Mouse (Mus musculus) embryonic facial prominence, embryonic 11.5 days (tissue): ENCODE data around the gene Yif1a. TPM values are rescaled to one million over a fixed set of nuclear protein-coding genes. Genes with fewer than 3 reads are reported as not detected.

Experiments
- ATAC-seq: fragments of 200-750 bp; cut with Nextera tagmentation; replicated peaks from 2 replicates; pipeline ENCODE4 v1.8.0; 2017; ENCODE audit warnings: low read depth; ENCODE audit not compliant: insufficient number of reproducible peaks, low FRiP score, low TSS enrichment
- DNase-seq: peaks from one replicate; pipeline ENCODE4 v3.0.0-alpha.2; 2015; ENCODE audit warnings: low spot score
- H3K27ac ChIP-seq: fragments of 300-500 bp; sonication (generic); replicated peaks from 2 replicates; pipeline ENCODE4 v1.5.1; 2014; ENCODE audit warnings: mild to moderate bottlenecking, low read depth, low read length, control low read depth
- H3K27me3 ChIP-seq: fragments of 300-500 bp; sonication (generic); 2 replicates; pipeline ENCODE4 v1.6.1; 2014; ENCODE audit warnings: mild to moderate bottlenecking, low read length, moderate library complexity, mixed read lengths; ENCODE audit not compliant: control insufficient read depth, insufficient read depth
- H3K36me3 ChIP-seq: fragments of 300-500 bp; sonication (generic); replicated peaks from 2 replicates; pipeline ENCODE4 v1.6.1; 2014; ENCODE audit warnings: low read depth, mild to moderate bottlenecking, low read length, moderate library complexity, mixed read lengths; ENCODE audit not compliant: control insufficient read depth, insufficient read depth
- H3K4me1 ChIP-seq: fragments of 300-500 bp; sonication (generic); 2 replicates; pipeline ENCODE4 v1.6.1; 2014; ENCODE audit warnings: low read length, mixed read lengths; ENCODE audit not compliant: control insufficient read depth, insufficient read depth
- H3K4me2 ChIP-seq: fragments of 300-500 bp; sonication (generic); 2 replicates; pipeline ENCODE4 v1.6.1; 2014; ENCODE audit warnings: low read depth, mild to moderate bottlenecking, control low read depth, low read length, moderate library complexity
- H3K4me3 ChIP-seq: fragments of 300-500 bp; sonication (generic); 2 replicates; pipeline ENCODE4 v1.5.1; 2014; ENCODE audit warnings: low read depth, low read length, control low read depth
- H3K9ac ChIP-seq: fragments of 300-500 bp; sonication (generic); replicated peaks from 2 replicates; pipeline ENCODE4 v1.6.1; 2014; ENCODE audit warnings: mild to moderate bottlenecking, control low read depth, low read length
- H3K9me3 ChIP-seq: fragments of 300-500 bp; sonication (generic); replicated peaks from 2 replicates; pipeline ENCODE4 v1.6.1; 2016; ENCODE audit warnings: mild to moderate bottlenecking, low read length, inconsistent platforms, mixed read lengths; ENCODE audit not compliant: control insufficient read depth
- WGBS: fragments of 180-500 bp; shearing (Covaris S2); extraction: QIAGEN DNeasy Blood & Tissue Kit; methylation state at CpG from one replicate; pipeline ENCODE4 v1.1.7; 2014; 5-methylcytosine and 5-hydroxymethylcytosine counted together
- polyA plus RNA-seq: library from polyadenylated mRNA; unstranded; fragments of >200 nt; fragmentation: Nextera tagmentation; extraction: Ambion mirVana; gene quantifications from 2 replicates; pipeline ENCODE4 v1.2.1, GENCODE M21; 2014

The Yif1a gene
- polyA plus RNA-seq, 1 experiment from 2014 or later = 62.8 TPM

DNA sequence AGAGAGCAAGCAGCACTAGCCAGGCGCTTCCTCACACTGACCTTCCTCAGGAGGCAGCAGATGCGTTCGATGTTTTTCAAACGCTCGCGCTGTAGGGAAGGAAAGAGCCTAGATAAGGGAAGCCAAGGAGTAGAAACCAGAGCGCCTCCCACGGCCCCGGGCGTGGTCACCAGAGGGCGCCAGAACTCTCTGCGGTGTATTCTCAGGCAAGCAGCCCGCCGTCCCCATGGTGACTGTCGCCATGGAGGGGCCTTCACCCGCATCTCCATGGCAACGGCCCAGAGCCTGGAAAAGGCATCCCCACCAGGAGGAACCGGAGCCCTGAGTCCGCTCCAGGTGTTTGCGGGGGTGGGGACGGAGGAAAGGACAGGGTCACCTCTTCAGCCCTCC is 5.9 kb downstream of the Yif1a start:
- Histone ChIP-seq H3K27me3 (no peaks in the 10 kb centered on the region; the same call in 1 of the 2 replicates), H3K9ac (no peak overlapping the region), H3K27ac (no peak overlapping the region), H3K9me3 (no peaks in the 10 kb centered on the region), H3K4me3 (peak overlapping the region; percentile 6; the same call in 1 of the 2 replicates), H3K4me2 (no peak overlapping the region), H3K4me1 (peaks cover 15% of the 10 kb centered on the region), H3K36me3 (no peaks in the 10 kb centered on the region)
- peak; percentile 61 for ATAC-seq
- peak; percentile 98 for DNase-seq
- 2% methylated on average over 21 of the region's 21 CpGs for WGBS

DNA sequence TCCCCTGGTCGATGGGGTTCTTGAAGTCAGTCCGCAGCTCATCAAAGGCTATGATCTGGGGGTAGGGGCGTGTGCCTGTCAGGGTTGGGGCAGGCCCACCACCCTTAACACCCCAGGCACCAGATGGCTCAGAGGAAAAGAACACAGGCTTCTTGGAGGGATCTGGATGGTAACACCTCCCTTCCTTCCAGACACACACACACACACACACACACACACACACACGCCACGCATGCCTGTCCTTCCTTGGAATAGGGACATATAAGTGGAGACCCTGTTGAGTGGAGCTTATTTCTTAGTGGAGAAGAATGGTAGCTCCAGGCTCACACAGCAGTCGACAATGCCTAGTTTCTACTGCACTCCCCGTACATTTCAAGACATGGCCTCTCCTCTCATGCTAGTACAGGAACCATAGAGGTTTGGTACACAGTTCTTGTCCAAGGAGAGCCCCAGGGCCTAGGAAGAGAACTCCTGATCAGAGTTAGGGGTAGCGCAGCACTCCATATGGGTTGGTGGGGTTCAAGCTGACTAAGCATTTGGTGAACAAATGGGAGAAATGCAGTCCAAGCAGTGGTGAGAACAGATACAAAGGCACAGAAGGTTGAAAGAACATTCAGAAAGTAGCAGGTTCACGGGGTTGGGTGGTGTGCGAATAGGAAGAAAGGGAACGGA is 6.5 kb downstream of the Yif1a start:
- WGBS = 45% methylated on average over 11 of the region's 11 CpGs
- no peak overlapping the region for H3K4me2 ChIP-seq
- no peak; the same call in 1 of the 2 replicates for ATAC-seq
- no peaks in the 10 kb centered on the region for H3K9me3 ChIP-seq
- no peak for DNase-seq
- H3K4me3 ChIP-seq = peak overlapping the region; percentile 6; the same call in 1 of the 2 replicates
- H3K4me1 ChIP-seq = peaks cover 13% of the 10 kb centered on the region
- no peaks in the 10 kb centered on the region; the same call in 1 of the 2 replicates for H3K27me3 ChIP-seq
- H3K9ac ChIP-seq = no peak overlapping the region
- peaks cover under 1% of the 10 kb centered on the region for H3K36me3 ChIP-seq
- H3K27ac ChIP-seq = no peak overlapping the region

DNA sequence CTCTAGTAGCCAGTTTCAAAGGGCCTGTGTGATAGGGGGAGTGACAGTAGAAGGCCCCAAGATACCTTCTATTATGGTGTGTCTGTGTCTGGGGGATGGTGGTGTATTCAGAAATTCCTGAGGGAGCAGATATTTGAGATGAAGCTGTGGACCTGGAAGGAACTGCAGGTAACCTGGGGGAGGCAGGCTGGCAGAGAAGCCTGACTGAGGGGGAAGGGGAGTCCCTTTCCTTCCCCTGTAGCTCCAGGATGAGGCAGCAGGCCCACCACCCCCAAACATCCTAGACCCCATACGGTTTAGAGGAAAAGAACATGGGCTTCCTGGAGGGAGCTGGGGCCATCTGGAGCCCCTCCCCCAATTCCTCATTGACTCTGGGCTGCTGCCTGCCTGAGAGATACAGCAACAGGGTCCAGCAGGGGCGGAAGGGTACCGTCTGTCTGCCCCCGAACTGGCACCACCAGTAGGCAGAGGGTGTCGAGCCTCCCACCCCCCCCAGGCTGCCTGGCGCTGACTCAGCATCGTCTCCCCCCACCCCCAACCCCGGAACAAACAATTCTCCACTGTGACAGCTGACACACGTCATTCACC is 7.6 kb downstream of the Yif1a start:
- Histone ChIP-seq H3K9ac (0 out of 2 replicates have a peak overlapping the region, but pooled peaks have one; percentile 35), H3K4me3 (no peak overlapping the region), H3K36me3 (peaks cover 5% of the 10 kb centered on the region), H3K27me3 (no peaks in the 10 kb centered on the region; the same call in 1 of the 2 replicates), H3K4me1 (peaks cover 13% of the 10 kb centered on the region), H3K9me3 (no peaks in the 10 kb centered on the region), H3K27ac (no peak overlapping the region), H3K4me2 (no peak overlapping the region; the same call in 1 of the 2 replicates)
- ATAC-seq (no peak), DNase-seq (no peak)
- WGBS = 11% methylated on average over 9 of the region's 9 CpGs

DNA sequence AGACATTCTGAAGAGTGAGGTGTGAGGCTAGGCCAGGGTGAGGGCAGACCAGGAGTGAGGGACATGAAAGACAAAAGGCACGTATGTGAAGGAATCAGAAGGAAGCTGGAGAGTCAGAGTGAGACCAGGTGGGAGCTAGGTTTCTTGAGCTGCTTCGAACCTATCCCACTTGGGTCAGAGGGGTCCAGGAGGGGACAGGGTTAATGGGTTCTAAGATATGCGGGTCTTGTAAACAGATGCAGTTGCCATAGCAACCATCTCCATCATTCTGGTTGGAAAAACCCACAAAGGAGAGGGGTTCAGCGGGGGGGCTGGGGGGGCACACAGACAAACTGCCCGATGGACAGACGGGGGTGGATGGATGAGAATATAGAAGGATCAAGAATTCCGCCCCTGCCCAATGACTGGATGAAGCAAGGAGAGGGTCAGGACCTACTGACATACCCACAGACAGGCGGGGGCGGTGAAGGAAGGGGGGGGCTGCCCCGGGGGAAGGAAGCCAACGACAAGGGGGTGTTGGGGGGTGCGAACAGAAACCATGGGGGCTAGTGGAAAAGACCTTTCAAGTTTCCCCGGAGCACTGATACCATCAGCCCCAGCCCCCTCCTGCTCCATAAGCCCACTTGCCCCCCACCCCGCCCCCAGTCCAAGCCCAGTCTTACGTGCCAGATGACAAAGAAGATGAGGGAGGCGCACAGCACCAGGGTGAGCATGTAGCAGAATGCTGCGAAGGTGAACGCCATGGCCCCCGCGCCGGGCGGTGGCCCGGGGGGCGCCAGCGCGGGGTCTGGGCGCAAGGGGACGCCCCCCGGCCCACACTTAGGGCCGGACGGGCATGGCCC is 9.4 kb downstream of the Yif1a start:
- DNase-seq = peak; percentile 56
- Histone ChIP-seq H3K4me2 (peak overlapping the region; percentile 99), H3K4me1 (peaks cover 13% of the 10 kb centered on the region), H3K27me3 (no peaks in the 10 kb centered on the region; the same call in 1 of the 2 replicates), H3K36me3 (peaks cover 9% of the 10 kb centered on the region), H3K9me3 (no peaks in the 10 kb centered on the region), H3K27ac (no peak overlapping the region; the same call in 1 of the 2 replicates), H3K9ac (peak overlapping the region; percentile 87), H3K4me3 (peak overlapping the region; percentile 69)
- WGBS = 3% methylated on average over 24 of the region's 31 CpGs
- 0 out of 2 replicates have a peak, but pooled peaks have one; percentile 16 for ATAC-seq

DNA sequence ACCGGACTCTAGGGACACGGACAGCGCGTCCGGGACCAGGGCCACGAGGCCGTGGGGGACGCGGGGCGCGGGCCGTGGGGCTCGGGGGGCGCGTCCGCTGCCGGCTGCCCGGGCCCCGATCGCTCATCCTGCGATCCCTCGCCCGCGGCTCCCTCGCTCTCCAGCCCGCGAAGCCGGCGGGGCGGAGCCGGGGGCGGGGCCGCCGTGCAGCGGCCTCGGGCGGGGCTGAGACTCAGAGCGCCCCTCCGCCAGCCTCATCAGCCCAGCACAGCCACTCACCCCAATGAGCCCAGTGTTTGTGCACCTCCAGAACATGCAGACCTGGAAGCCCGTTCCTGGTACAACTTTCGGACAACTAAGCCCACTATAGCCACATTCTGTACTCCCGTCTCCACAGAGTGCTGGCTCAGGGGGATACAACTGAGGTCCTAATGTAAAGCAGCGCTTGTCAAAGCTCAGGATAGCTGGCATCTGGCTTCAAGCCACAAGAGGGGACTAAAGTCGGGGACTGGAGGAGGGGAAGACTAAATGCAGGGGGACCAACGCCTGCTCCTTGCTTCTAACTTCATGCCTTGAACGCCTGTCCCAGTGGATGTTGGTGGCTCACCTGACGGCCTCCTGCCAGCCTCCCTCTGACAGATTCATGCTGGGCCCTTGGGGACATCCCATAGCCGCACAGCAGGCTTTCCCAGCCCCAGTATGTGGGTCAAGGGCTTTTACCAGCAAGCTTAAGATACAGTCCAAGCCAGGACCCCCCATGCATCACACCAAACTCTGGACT is 10.2 kb downstream of the Yif1a start, which contains the start of gene Cnih2:
Gene Cnih2, minus strand, starts transcription at position 159 of the 781 bp plus-strand sequence.
- WGBS = 5% methylated on average over 23 of the region's 48 CpGs
- H3K9ac ChIP-seq = peak within 1 kb of the TSS; percentile 87
- peak; percentile 88 for DNase-seq
- H3K27me3 ChIP-seq = no peaks in the 10 kb centered on the region
- peaks cover 9% of the 10 kb centered on the region for H3K36me3 ChIP-seq
- peak; percentile 37; the same call in 1 of the 2 replicates for ATAC-seq
- peaks cover 13% of the 10 kb centered on the region for H3K4me1 ChIP-seq
- no peak within 1 kb of the TSS; the same call in 1 of the 2 replicates for H3K27ac ChIP-seq
- no peaks in the 10 kb centered on the region for H3K9me3 ChIP-seq
- H3K4me2 ChIP-seq = peak within 1 kb of the TSS; percentile 99
- H3K4me3 ChIP-seq = peak within 1 kb of the TSS; percentile 69

DNA sequence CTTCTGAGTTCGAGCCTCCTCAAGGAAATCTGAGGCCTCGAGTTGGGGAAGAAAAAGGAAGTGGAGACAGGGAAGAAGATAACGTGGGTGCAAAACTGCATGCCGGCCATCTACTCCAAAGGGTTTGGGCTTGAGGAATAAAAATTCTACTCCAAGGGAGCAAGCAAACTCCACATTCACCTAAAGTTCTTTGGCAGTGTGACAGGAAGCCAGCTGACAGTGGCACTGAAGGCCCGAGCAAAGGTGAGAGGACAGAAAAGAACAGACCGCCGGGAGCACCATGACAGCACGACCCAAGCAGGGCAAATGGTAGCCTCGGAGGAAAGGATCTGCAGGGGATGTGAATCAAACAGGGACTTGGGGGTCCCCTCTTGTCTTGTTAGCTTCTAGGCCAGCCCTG is 17.7 kb downstream of the Yif1a start:
- 17% methylated on average over 9 of the region's 9 CpGs for WGBS
- H3K36me3 ChIP-seq = peaks cover 5% of the 10 kb centered on the region
- peak overlapping the region; percentile 85 for H3K9ac ChIP-seq
- no peaks in the 10 kb centered on the region for H3K9me3 ChIP-seq
- no peak for ATAC-seq
- no peak for DNase-seq
- H3K4me2 ChIP-seq = peak overlapping the region; percentile 88
- H3K27ac ChIP-seq = peak overlapping the region; percentile 82; the same call in 1 of the 2 replicates
- peaks cover 6% of the 10 kb centered on the region; the same call in 1 of the 2 replicates for H3K4me1 ChIP-seq
- H3K27me3 ChIP-seq = no peaks in the 10 kb centered on the region
- H3K4me3 ChIP-seq = peak overlapping the region; percentile 82

DNA sequence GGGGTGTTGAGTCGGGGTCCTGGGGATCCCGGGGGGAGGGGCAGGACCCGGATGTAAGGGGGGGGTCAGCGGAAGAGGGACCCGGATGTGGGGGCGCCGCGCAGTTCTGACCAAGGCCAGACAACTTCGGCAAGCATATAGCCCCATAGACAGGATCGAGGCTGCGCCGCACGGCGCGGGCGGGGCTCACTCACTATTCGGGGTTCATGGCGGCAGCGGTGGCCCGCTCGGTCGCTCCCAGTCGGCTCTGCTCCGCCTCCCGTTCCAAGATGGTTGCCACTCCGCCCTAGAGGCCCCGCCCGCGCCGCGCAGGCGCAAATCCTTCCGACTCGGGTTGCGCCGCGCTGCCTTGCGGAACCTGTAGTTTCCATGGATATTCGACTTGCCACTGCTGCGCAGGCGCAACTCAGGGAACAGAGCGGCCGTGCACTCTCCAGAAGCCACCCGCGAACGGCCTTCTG is 18.4 kb downstream of the Yif1a start, which contains the start of gene Rab1b:
Gene Rab1b, minus strand, starts transcription at position 342 of the 461 bp plus-strand sequence.
- Histone ChIP-seq H3K9me3 (no peaks in the 10 kb centered on the region), H3K36me3 (peaks cover 3% of the 10 kb centered on the region), H3K4me1 (peaks cover 6% of the 10 kb centered on the region; the same call in 1 of the 2 replicates), H3K27me3 (no peaks in the 10 kb centered on the region), H3K4me2 (peak within 1 kb of the TSS; percentile 88), H3K27ac (peak within 1 kb of the TSS; percentile 82), H3K9ac (peak within 1 kb of the TSS; percentile 85), H3K4me3 (peak within 1 kb of the TSS; percentile 82)
- DNase-seq (peak; percentile 99), ATAC-seq (peak; percentile 92)
- WGBS = under 1% methylated on average over 46 of the region's 46 CpGs
